Mouse (Mus musculus): ENCODE data around the gene Ceacam9. TPM values are rescaled to one million over a fixed set of nuclear protein-coding genes. Genes with fewer than 3 reads are reported as not detected.

Ceacam9 gene
- total and polyA plus RNA-seq, 2 experiments from 2014 or later = 0.68 TPM; not detected in 1

GRCm38 (mm10) chr7:16739056-16739604, 17.4 kb downstream of the Ceacam9 start:
- Histone ChIP-seq H3K9ac (replicated peaks; ENCODE audit: low read length) (peak overlapping the region; percentile 91), H3K4me1 (ENCODE audit: insufficient read depth, low read length) (peaks cover 7% of the 10 kb centered on the region), H3K27ac (peak overlapping the region; percentile 75; the same call in 1 of the 2 replicates), H3K9me3 (ENCODE audit: low read length) (no peaks in the 10 kb centered on the region), H3K4me2 (ENCODE audit: low read depth, low read length) (peak overlapping the region; percentile 97), H3K27me3 (ENCODE audit: insufficient read depth, low read length) (no peaks in the 10 kb centered on the region), H3K4me3 (ENCODE audit: low read length) (peak overlapping the region; percentile 85), H3K36me3 (ENCODE audit: insufficient read depth, low read length) (peaks cover 12% of the 10 kb centered on the region; the same call in 1 of the 2 replicates)
- 60% methylated on average over 10 of the region's 10 CpGs for WGBS
- no peak for TF ChIP-seq CTCF (IDR thresholded peaks at IDR 0.05; ENCODE audit: low read depth)
- DNase-seq (ENCODE audit: low spot score) (no peak), ATAC-seq (no peak)

DNA sequence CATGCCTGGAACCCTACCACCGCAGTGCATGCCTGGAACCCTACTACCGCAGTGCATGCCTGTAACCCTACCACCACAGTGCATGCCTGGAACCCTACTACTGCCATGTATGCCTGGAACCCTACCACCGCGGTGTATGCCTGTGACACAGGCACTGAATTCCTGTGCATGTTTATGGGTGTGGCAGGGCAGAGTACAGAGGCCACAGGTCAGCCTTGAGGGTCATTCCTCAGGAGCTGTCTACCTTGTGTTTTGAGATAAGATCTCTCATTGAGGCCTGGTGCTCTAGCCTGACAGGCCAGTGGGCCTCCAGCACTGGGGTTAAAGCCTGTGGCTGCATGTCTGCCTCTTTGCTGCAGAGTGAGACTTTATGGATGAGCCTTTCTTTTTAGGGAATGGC, 23.6 kb downstream of the Ceacam9 start:
- H3K27ac ChIP-seq = no peak overlapping the region
- H3K4me3 ChIP-seq (ENCODE audit: low read length) = no peak overlapping the region
- no peaks in the 10 kb centered on the region for H3K4me1 ChIP-seq (ENCODE audit: insufficient read depth, low read length)
- 96% methylated on average over 4 of the region's 4 CpGs for WGBS
- H3K4me2 ChIP-seq (ENCODE audit: low read depth, low read length) = no peak overlapping the region
- H3K9ac ChIP-seq (replicated peaks; ENCODE audit: low read length) = no peak overlapping the region
- no peak for TF ChIP-seq CTCF (IDR thresholded peaks at IDR 0.05; ENCODE audit: low read depth)
- H3K36me3 ChIP-seq (ENCODE audit: insufficient read depth, low read length) = peaks cover 45% of the 10 kb centered on the region
- DNase-seq (ENCODE audit: low spot score) = no peak
- ATAC-seq = no peak
- no peaks in the 10 kb centered on the region for H3K27me3 ChIP-seq (ENCODE audit: insufficient read depth, low read length)
- no peaks in the 10 kb centered on the region for H3K9me3 ChIP-seq (ENCODE audit: low read length)

DNA sequence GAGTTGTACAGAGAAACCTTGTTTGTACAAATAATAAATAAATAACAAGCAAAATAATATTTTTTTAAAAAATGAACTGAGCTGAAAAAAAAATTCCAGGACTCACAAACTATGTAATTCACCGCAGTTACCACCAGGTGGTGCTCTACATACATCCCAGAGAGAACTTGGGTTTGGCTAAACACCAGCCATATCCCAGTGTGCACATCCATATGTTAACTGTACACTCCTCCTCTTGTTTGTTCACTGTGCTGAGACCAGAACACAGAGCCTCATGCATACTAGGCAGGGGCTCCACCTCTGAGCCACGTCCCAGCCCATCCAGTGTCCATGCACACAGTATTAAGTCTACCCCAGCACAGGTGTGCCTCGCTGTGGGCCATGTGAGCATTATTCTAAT, 24.4 kb downstream of the Ceacam9 start:
- 52% methylated on average over 3 of the region's 3 CpGs for WGBS
- Histone ChIP-seq H3K4me2 (ENCODE audit: low read depth, low read length) (no peak overlapping the region), H3K4me3 (ENCODE audit: low read length) (no peak overlapping the region), H3K9me3 (ENCODE audit: low read length) (no peaks in the 10 kb centered on the region), H3K27me3 (ENCODE audit: insufficient read depth, low read length) (no peaks in the 10 kb centered on the region), H3K4me1 (ENCODE audit: insufficient read depth, low read length) (no peaks in the 10 kb centered on the region), H3K9ac (replicated peaks; ENCODE audit: low read length) (no peak overlapping the region), H3K36me3 (ENCODE audit: insufficient read depth, low read length) (peaks cover 45% of the 10 kb centered on the region), H3K27ac (no peak overlapping the region)
- no peak for ATAC-seq
- TF ChIP-seq CTCF (IDR thresholded peaks at IDR 0.05; ENCODE audit: low read depth) = peak; percentile 88
- peak; percentile 88 for DNase-seq (ENCODE audit: low spot score)

- H3K9me3 ChIP-seq (ENCODE audit: low read length) = no peaks in the 10 kb centered on the region
- H3K27ac ChIP-seq = no peak overlapping the region
- peaks cover 45% of the 10 kb centered on the region for H3K36me3 ChIP-seq (ENCODE audit: insufficient read depth, low read length)
- no peaks in the 10 kb centered on the region for H3K4me1 ChIP-seq (ENCODE audit: insufficient read depth, low read length)
- ATAC-seq (no peak), DNase-seq (ENCODE audit: low spot score) (no peak)
- TF ChIP-seq CTCF (IDR thresholded peaks at IDR 0.05; ENCODE audit: low read depth) = no peak
- no peak overlapping the region for H3K4me2 ChIP-seq (ENCODE audit: low read depth, low read length)
- 88% methylated on average over 6 of the region's 6 CpGs for WGBS
- H3K9ac ChIP-seq (replicated peaks; ENCODE audit: low read length) = no peak overlapping the region
- no peak overlapping the region for H3K4me3 ChIP-seq (ENCODE audit: low read length)
- no peaks in the 10 kb centered on the region for H3K27me3 ChIP-seq (ENCODE audit: insufficient read depth, low read length)
Observed at GRCm38 (mm10) chr7:16747656-16748055, 25.9 kb downstream of the Ceacam9 start.

DNA sequence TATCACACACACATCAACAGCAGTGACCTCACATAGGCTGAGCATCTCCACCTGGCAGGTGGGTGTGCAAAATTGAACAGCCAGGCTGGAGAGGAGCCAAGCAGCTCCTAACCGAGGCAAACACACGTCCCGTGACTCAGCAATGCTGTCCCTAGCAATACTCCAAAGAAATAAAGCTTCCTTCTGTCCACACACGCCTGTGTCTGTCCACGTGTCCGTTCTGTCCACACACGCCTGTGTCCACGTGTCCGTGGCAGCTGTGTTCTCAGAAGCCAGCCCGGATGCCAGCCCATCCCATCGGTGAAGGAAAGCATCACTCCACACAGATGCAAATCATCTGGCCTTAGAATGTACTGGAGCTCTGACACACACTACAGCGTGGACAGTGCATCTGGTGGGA, 30.3 kb downstream of the Ceacam9 start:
- H3K4me1 ChIP-seq (ENCODE audit: insufficient read depth, low read length) = no peaks in the 10 kb centered on the region
- H3K36me3 ChIP-seq (ENCODE audit: insufficient read depth, low read length) = peaks cover 21% of the 10 kb centered on the region
- H3K27ac ChIP-seq = no peak overlapping the region
- H3K9ac ChIP-seq (replicated peaks; ENCODE audit: low read length) = no peak overlapping the region
- DNase-seq (ENCODE audit: low spot score) (no peak), ATAC-seq (no peak)
- TF ChIP-seq CTCF (IDR thresholded peaks at IDR 0.05; ENCODE audit: low read depth) = no peak
- no peaks in the 10 kb centered on the region for H3K27me3 ChIP-seq (ENCODE audit: insufficient read depth, low read length)
- WGBS = 85% methylated on average over 12 of the region's 12 CpGs
- no peaks in the 10 kb centered on the region for H3K9me3 ChIP-seq (ENCODE audit: low read length)
- H3K4me2 ChIP-seq (ENCODE audit: low read depth, low read length) = no peak overlapping the region
- no peak overlapping the region for H3K4me3 ChIP-seq (ENCODE audit: low read length)

- no peak for DNase-seq (ENCODE audit: low spot score)
Observed at GRCm38 (mm10) chr7:16755362-16756017, 33.8 kb downstream of the Ceacam9 start.

More at GRCm38 (mm10) chr7:16755362-16756017, 33.8 kb downstream of the Ceacam9 start:
- no peak for ATAC-seq
- H3K36me3 ChIP-seq (ENCODE audit: insufficient read depth, low read length) = no peaks in the 10 kb centered on the region
- TF ChIP-seq CTCF (IDR thresholded peaks at IDR 0.05; ENCODE audit: low read depth) = no peak
- H3K4me3 ChIP-seq (ENCODE audit: low read length) = no peak overlapping the region
- no peak overlapping the region for H3K4me2 ChIP-seq (ENCODE audit: low read depth, low read length)
- no peak overlapping the region for H3K9ac ChIP-seq (replicated peaks; ENCODE audit: low read length)
- H3K4me1 ChIP-seq (ENCODE audit: insufficient read depth, low read length) = no peaks in the 10 kb centered on the region
- H3K9me3 ChIP-seq (ENCODE audit: low read length) = no peaks in the 10 kb centered on the region
- H3K27ac ChIP-seq = no peak overlapping the region
- no peaks in the 10 kb centered on the region for H3K27me3 ChIP-seq (ENCODE audit: insufficient read depth, low read length)
- WGBS = 76% methylated on average over 17 of the region's 17 CpGs

Measured in hindbrain, postnatal 0 days (tissue).